Mouse (Mus musculus) heart, embryonic 12.5 days (tissue): ENCODE data around the gene Pus1. TPM values are rescaled to one million over a fixed set of nuclear protein-coding genes. Genes with fewer than 3 reads are reported as not detected.
A peak's percentile ranks its signal among the peaks of the same experiment; 100 is the strongest.

Experiments used
- ATAC-seq: fragments of 200-750 bp; cut with Nextera tagmentation; 2 replicates; pipeline ENCODE4 v1.8.0; 2017; ENCODE audit warnings: moderate TSS enrichment, moderate library complexity; ENCODE audit not compliant: insufficient number of reproducible peaks, low FRiP score
- H3K27ac ChIP-seq: fragments of 300-500 bp; sonication (generic); 2 replicates; pipeline ENCODE4 v1.5.1; 2016; ENCODE audit warnings: mild to moderate bottlenecking, moderate library complexity; ENCODE audit not compliant: poor library complexity, severe bottlenecking
- H3K27me3 ChIP-seq: fragments of 300-500 bp; sonication (generic); replicated peaks from 2 replicates; pipeline ENCODE4 v1.6.1; 2016; ENCODE audit warnings: mild to moderate bottlenecking, moderate library complexity
- H3K36me3 ChIP-seq: fragments of 300-500 bp; sonication (generic); 2 replicates; pipeline ENCODE4 v1.6.1; 2016; ENCODE audit warnings: mild to moderate bottlenecking, moderate library complexity
- H3K4me1 ChIP-seq: fragments of 300-500 bp; sonication (generic); replicated peaks from 2 replicates; pipeline ENCODE4 v1.6.1; 2016; ENCODE audit warnings: mild to moderate bottlenecking
- H3K4me2 ChIP-seq: fragments of 300-500 bp; sonication (generic); 2 replicates; pipeline ENCODE4 v1.6.1; 2016; ENCODE audit warnings: mild to moderate bottlenecking, moderate library complexity
- H3K4me3 ChIP-seq: fragments of 300-500 bp; sonication (generic); 2 replicates; pipeline ENCODE4 v1.5.1; 2016; ENCODE audit warnings: mild to moderate bottlenecking
- H3K9ac ChIP-seq: fragments of 300-500 bp; sonication (generic); 2 replicates; pipeline ENCODE4 v1.6.1; 2016; ENCODE audit warnings: mild to moderate bottlenecking, moderate library complexity
- H3K9me3 ChIP-seq: fragments of 300-500 bp; sonication (generic); replicated peaks from 2 replicates; pipeline ENCODE4 v1.6.1; 2016; ENCODE audit warnings: mild to moderate bottlenecking, moderate library complexity
- WGBS: fragments of 180-500 bp; shearing (Covaris S2); methylation state at CpG from one replicate; pipeline ENCODE4 v1.1.7; 2016; 5-methylcytosine and 5-hydroxymethylcytosine counted together
- polyA plus RNA-seq: library from polyadenylated mRNA; unstranded; fragments of >200 nt; fragmentation: Nextera tagmentation; extraction: Ambion mirVana; gene quantifications from 2 replicates; pipeline ENCODE4 v1.2.1, GENCODE M21; 2016

Gene Pus1
- polyA plus RNA-seq, 1 experiment from 2014 or later = 37.8 TPM

- no peak for ATAC-seq
- Histone ChIP-seq H3K4me1 (peaks cover 39% of the 10 kb centered on the region), H3K36me3 (peaks cover 28% of the 10 kb centered on the region), H3K4me2 (no peak overlapping the region), H3K27ac (no peak overlapping the region), H3K9ac (no peak overlapping the region), H3K27me3 (no peaks in the 10 kb centered on the region), H3K4me3 (no peak overlapping the region), H3K9me3 (no peaks in the 10 kb centered on the region)
- 84% methylated on average over 7 of the region's 7 CpGs for WGBS
These were observed 23.7 kb upstream of the Pus1 start for GRCm38 (mm10) chr5:110804012-110804743.

GRCm38 (mm10) chr5:110802809-110803208, 22.4 kb upstream of the Pus1 start:
- Histone ChIP-seq H3K4me1 (peaks cover 36% of the 10 kb centered on the region), H3K4me2 (no peak overlapping the region), H3K9ac (no peak overlapping the region), H3K4me3 (no peak overlapping the region), H3K36me3 (peaks cover 41% of the 10 kb centered on the region), H3K9me3 (no peaks in the 10 kb centered on the region), H3K27me3 (no peaks in the 10 kb centered on the region), H3K27ac (no peak overlapping the region)
- no peak for ATAC-seq

- H3K9me3 ChIP-seq = no peaks in the 10 kb centered on the region
- WGBS = 68% methylated on average over 4 of the region's 4 CpGs
- no peaks in the 10 kb centered on the region for H3K27me3 ChIP-seq
- peaks cover 36% of the 10 kb centered on the region for H3K4me1 ChIP-seq
- H3K4me3 ChIP-seq = no peak overlapping the region
- H3K36me3 ChIP-seq = peaks cover 47% of the 10 kb centered on the region
- H3K9ac ChIP-seq = 0 out of 2 replicates have a peak overlapping the region, but pooled peaks have one; percentile 26
- H3K27ac ChIP-seq = no peak overlapping the region
- no peak for ATAC-seq
- H3K4me2 ChIP-seq = no peak overlapping the region
These were observed 21.7 kb upstream of the Pus1 start for GRCm38 (mm10) chr5:110802186-110802585.

- 92% methylated on average over 3 of the region's 3 CpGs for WGBS
- H3K9me3 ChIP-seq = no peaks in the 10 kb centered on the region
- no peak overlapping the region for H3K27ac ChIP-seq
- peaks cover 28% of the 10 kb centered on the region for H3K4me1 ChIP-seq
- no peak overlapping the region for H3K4me3 ChIP-seq
- peaks cover 58% of the 10 kb centered on the region for H3K36me3 ChIP-seq
- H3K4me2 ChIP-seq = no peak overlapping the region
- no peaks in the 10 kb centered on the region for H3K27me3 ChIP-seq
- no peak for ATAC-seq
- no peak overlapping the region for H3K9ac ChIP-seq
These were observed 20.7 kb upstream of the Pus1 start for GRCm38 (mm10) chr5:110801036-110801624.

GRCm38 (mm10) chr5:110797696-110798095, 17.2 kb upstream of the Pus1 start:
- H3K4me3 ChIP-seq = no peak overlapping the region
- peaks cover 28% of the 10 kb centered on the region for H3K4me1 ChIP-seq
- no peaks in the 10 kb centered on the region for H3K9me3 ChIP-seq
- no peaks in the 10 kb centered on the region for H3K27me3 ChIP-seq
- peak overlapping the region; percentile 0; the same call in 1 of the 2 replicates for H3K27ac ChIP-seq
- H3K9ac ChIP-seq = no peak overlapping the region
- H3K36me3 ChIP-seq = peaks cover 87% of the 10 kb centered on the region
- H3K4me2 ChIP-seq = no peak overlapping the region
- WGBS = 61% methylated on average over 4 of the region's 4 CpGs
- ATAC-seq = no peak

GRCm38 (mm10) chr5:110794363-110794762, 13.9 kb upstream of the Pus1 start:
- H3K27ac ChIP-seq = no peak overlapping the region
- no peaks in the 10 kb centered on the region for H3K27me3 ChIP-seq
- H3K9me3 ChIP-seq = no peaks in the 10 kb centered on the region
- no peak for ATAC-seq
- H3K9ac ChIP-seq = no peak overlapping the region
- no peak overlapping the region for H3K4me3 ChIP-seq
- 93% methylated on average over 7 of the region's 7 CpGs for WGBS
- H3K36me3 ChIP-seq = peaks cover 99% of the 10 kb centered on the region
- no peak overlapping the region for H3K4me2 ChIP-seq
- H3K4me1 ChIP-seq = peaks cover 13% of the 10 kb centered on the region

GRCm38 (mm10) chr5:110788684-110789083, 8.2 kb upstream of the Pus1 start:
- Histone ChIP-seq H3K9ac (no peak overlapping the region), H3K36me3 (peaks cover 88% of the 10 kb centered on the region), H3K4me2 (no peak overlapping the region), H3K4me1 (no peaks in the 10 kb centered on the region), H3K27ac (no peak overlapping the region), H3K4me3 (no peak overlapping the region), H3K9me3 (no peaks in the 10 kb centered on the region), H3K27me3 (no peaks in the 10 kb centered on the region)
- ATAC-seq = peak; percentile 56
- WGBS = 69% methylated on average over 5 of the region's 5 CpGs

- no peak for ATAC-seq
- Histone ChIP-seq H3K4me2 (no peak overlapping the region), H3K9me3 (no peaks in the 10 kb centered on the region), H3K9ac (no peak overlapping the region), H3K36me3 (peaks cover 64% of the 10 kb centered on the region), H3K27me3 (no peaks in the 10 kb centered on the region), H3K4me1 (no peaks in the 10 kb centered on the region), H3K4me3 (no peak overlapping the region), H3K27ac (no peak overlapping the region)
- WGBS = 77% methylated on average over 11 of the region's 11 CpGs
These were observed 5.8 kb upstream of the Pus1 start for GRCm38 (mm10) chr5:110786081-110786835.

- Histone ChIP-seq H3K4me3 (no peak overlapping the region), H3K36me3 (peaks cover 38% of the 10 kb centered on the region), H3K27ac (no peak overlapping the region), H3K9ac (no peak overlapping the region), H3K4me1 (peaks cover 16% of the 10 kb centered on the region), H3K4me2 (no peak overlapping the region), H3K27me3 (no peaks in the 10 kb centered on the region), H3K9me3 (no peaks in the 10 kb centered on the region)
- no peak for ATAC-seq
- WGBS = 73% methylated on average over 8 of the region's 8 CpGs
These were observed 2.7 kb upstream of the Pus1 start for GRCm38 (mm10) chr5:110783150-110783549.

GRCm38 (mm10) chr5:110781529-110782238, 1.2 kb upstream of the Pus1 start:
- Histone ChIP-seq H3K4me2 (no peak overlapping the region), H3K27me3 (no peaks in the 10 kb centered on the region), H3K9me3 (no peaks in the 10 kb centered on the region), H3K4me3 (no peak overlapping the region), H3K9ac (no peak overlapping the region), H3K27ac (no peak overlapping the region), H3K4me1 (peaks cover 16% of the 10 kb centered on the region), H3K36me3 (peaks cover 38% of the 10 kb centered on the region)
- WGBS = 64% methylated on average over 7 of the region's 7 CpGs
- ATAC-seq = no peak
